Mouse (Mus musculus) lung, postnatal 0 days (tissue): ENCODE measurements at regions not wholly inside any gene's neighbourhood (a gene's known extent, or its start where the extent isn't known, plus 50 kb on each side); places are given as distances from the start of the nearest gene placed in this dataset.

Experiments
- ATAC-seq: fragments of 200-750 bp; cut with Nextera tagmentation; 2 replicates; pipeline ENCODE4 v1.8.0; 2017; ENCODE audit warnings: moderate library complexity
- DNase-seq: peaks from one replicate; pipeline ENCODE4 v3.0.0-alpha.2; 2016; ENCODE audit warnings: low spot score
- H3K27ac ChIP-seq: fragments of 300-500 bp; sonication (generic); 2 replicates; pipeline ENCODE4 v1.5.1; 2014; ENCODE audit warnings: antibody characterized with exemption, mild to moderate bottlenecking, low read length, mixed read lengths
- H3K27me3 ChIP-seq: fragments of 300-500 bp; sonication (generic); replicated peaks from 2 replicates; pipeline ENCODE4 v1.6.1; 2014; ENCODE audit warnings: low read length, mixed read lengths; ENCODE audit not compliant: insufficient read depth
- H3K36me3 ChIP-seq: fragments of 300-500 bp; sonication (generic); 2 replicates; pipeline ENCODE4 v1.6.1; 2014; ENCODE audit warnings: low read length, mixed read lengths; ENCODE audit not compliant: insufficient read depth
- H3K4me1 ChIP-seq: fragments of 300-500 bp; sonication (generic); 2 replicates; pipeline ENCODE4 v1.6.1; 2014; ENCODE audit warnings: antibody characterized with exemption, low read depth, low read length, mixed read lengths; ENCODE audit not compliant: insufficient read depth
- H3K4me2 ChIP-seq: fragments of 300-500 bp; sonication (generic); replicated peaks from 2 replicates; pipeline ENCODE4 v1.6.1; 2014; ENCODE audit warnings: low read depth, mild to moderate bottlenecking, low read length, moderate library complexity, mixed read lengths
- H3K4me3 ChIP-seq: fragments of 300-500 bp; sonication (generic); 2 replicates; pipeline ENCODE4 v1.5.1; 2014; ENCODE audit warnings: low read depth, low read length
- H3K9ac ChIP-seq: fragments of 300-500 bp; sonication (generic); replicated peaks from 2 replicates; pipeline ENCODE4 v1.6.1; 2014; ENCODE audit warnings: low read depth, mild to moderate bottlenecking
- H3K9me3 ChIP-seq: fragments of 300-500 bp; sonication (generic); 2 replicates; pipeline ENCODE4 v1.6.1; 2016; ENCODE audit warnings: low read length, mixed read lengths
- CTCF ChIP-seq: IDR thresholded peaks from 2 replicates; pipeline ENCODE4 v1.5.1; 2016; ENCODE audit warnings: antibody characterized with exemption, mild to moderate bottlenecking
- EP300 ChIP-seq: IDR thresholded peaks from 2 replicates; pipeline ENCODE4 v1.6.1; 2016; ENCODE audit warnings: antibody characterized with exemption, mild to moderate bottlenecking, control low read depth
- whole genome bisulfite sequencing: fragments of 180-500 bp; shearing (Covaris S2); extraction: QIAGEN DNeasy Blood & Tissue Kit; methylation state at CpG from one replicate; pipeline ENCODE4 v1.1.7; 2014; 5-methylcytosine and 5-hydroxymethylcytosine counted together

GRCm38 (mm10) chr15:72264619-72265018 lies 1569.7 kb upstream of the Gm6569 start:
- Histone ChIP-seq H3K4me1 (no peaks in the 10 kb centered on the region), H3K4me3 (no peak overlapping the region), H3K27ac (no peak overlapping the region), H3K9me3 (no peaks in the 10 kb centered on the region), H3K36me3 (no peaks in the 10 kb centered on the region), H3K4me2 (no peak overlapping the region), H3K9ac (no peak overlapping the region), H3K27me3 (no peaks in the 10 kb centered on the region)
- no peak for ATAC-seq
- DNase-seq = no peak
- no peak for TF ChIP-seq CTCF
- 75% methylated on average over 3 of the region's 3 CpGs for WGBS

DNA sequence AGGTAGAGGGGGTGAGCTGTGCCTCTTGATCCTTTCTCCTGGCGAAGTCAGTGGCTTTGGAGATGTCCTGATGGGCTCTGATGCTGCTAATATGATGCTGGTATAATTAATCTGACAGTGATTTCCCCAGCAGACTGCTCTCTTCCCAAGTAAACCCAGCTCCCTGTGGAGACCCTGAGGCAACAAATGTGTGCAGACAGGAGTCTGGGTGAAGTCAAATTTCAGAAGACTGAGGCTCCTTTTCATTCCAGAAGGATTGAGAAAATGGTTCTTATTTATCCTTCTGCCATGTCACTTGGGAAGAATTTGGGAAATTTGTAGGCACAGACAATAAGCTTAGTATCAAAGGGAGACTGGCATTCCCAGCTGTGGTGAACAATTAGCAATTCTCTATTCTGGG lies 1550.5 kb upstream of the Gm6569 start:
- no peaks in the 10 kb centered on the region for H3K27me3 ChIP-seq
- H3K27ac ChIP-seq = no peak overlapping the region
- WGBS = 27% methylated on average over 1 of the region's 1 CpGs
- H3K9me3 ChIP-seq = no peaks in the 10 kb centered on the region
- DNase-seq (no peak), ATAC-seq (no peak)
- no peaks in the 10 kb centered on the region for H3K4me1 ChIP-seq
- no peak overlapping the region for H3K4me3 ChIP-seq
- TF ChIP-seq EP300 (no peak), CTCF (no peak)
- H3K9ac ChIP-seq = no peak overlapping the region
- H3K4me2 ChIP-seq = no peak overlapping the region
- no peaks in the 10 kb centered on the region for H3K36me3 ChIP-seq

DNA sequence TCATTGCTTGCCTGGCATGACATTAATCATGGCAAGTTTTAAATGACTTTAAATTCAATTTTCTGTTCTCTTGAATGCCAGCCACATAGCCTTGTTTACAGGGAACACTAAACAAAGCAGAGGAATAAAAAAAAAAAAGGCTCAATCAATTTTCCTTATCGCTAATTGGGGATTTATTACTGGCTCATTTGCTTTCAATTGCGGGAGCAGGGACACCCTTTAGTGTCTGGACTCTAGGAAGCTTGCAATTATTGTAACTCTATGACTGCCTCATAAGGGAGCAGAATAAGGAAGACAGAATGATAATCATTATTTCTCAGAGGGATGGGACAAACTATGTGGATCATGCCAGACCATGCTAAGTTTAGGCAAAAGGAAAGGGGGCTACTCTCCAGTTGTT lies 1537.7 kb upstream of the Gm6569 start:
- no peak for ATAC-seq
- Histone ChIP-seq H3K9me3 (no peaks in the 10 kb centered on the region), H3K36me3 (no peaks in the 10 kb centered on the region), H3K27me3 (no peaks in the 10 kb centered on the region), H3K4me1 (no peaks in the 10 kb centered on the region), H3K9ac (no peak overlapping the region), H3K4me3 (no peak overlapping the region), H3K27ac (no peak overlapping the region), H3K4me2 (no peak overlapping the region)
- WGBS = 86% methylated on average over 2 of the region's 2 CpGs
- no peak for DNase-seq
- TF ChIP-seq EP300 = no peak

GRCm38 (mm10) chr15:72312417-72312816 lies 1521.9 kb upstream of the Gm6569 start:
- Histone ChIP-seq H3K27me3 (no peaks in the 10 kb centered on the region), H3K4me3 (no peak overlapping the region), H3K27ac (no peak overlapping the region), H3K4me2 (no peak overlapping the region), H3K9ac (no peak overlapping the region), H3K36me3 (no peaks in the 10 kb centered on the region), H3K4me1 (no peaks in the 10 kb centered on the region), H3K9me3 (no peaks in the 10 kb centered on the region)
- TF ChIP-seq CTCF (no peak), EP300 (no peak)
- ATAC-seq = no peak
- 65% methylated on average over 5 of the region's 5 CpGs for WGBS
- no peak for DNase-seq

- H3K4me3 ChIP-seq = no peak overlapping the region
- H3K9me3 ChIP-seq = no peaks in the 10 kb centered on the region
- no peaks in the 10 kb centered on the region for H3K36me3 ChIP-seq
- ATAC-seq (no peak), DNase-seq (no peak)
- H3K4me2 ChIP-seq = no peak overlapping the region
- H3K4me1 ChIP-seq = no peaks in the 10 kb centered on the region
- 84% methylated on average over 5 of the region's 5 CpGs for WGBS
- no peaks in the 10 kb centered on the region for H3K27me3 ChIP-seq
- H3K9ac ChIP-seq = no peak overlapping the region
- TF ChIP-seq EP300 = no peak
- no peak for TF ChIP-seq CTCF
- no peak overlapping the region for H3K27ac ChIP-seq
Measured at GRCm38 (mm10) chr15:72321528-72321927, 1512.8 kb upstream of the Gm6569 start.

DNA sequence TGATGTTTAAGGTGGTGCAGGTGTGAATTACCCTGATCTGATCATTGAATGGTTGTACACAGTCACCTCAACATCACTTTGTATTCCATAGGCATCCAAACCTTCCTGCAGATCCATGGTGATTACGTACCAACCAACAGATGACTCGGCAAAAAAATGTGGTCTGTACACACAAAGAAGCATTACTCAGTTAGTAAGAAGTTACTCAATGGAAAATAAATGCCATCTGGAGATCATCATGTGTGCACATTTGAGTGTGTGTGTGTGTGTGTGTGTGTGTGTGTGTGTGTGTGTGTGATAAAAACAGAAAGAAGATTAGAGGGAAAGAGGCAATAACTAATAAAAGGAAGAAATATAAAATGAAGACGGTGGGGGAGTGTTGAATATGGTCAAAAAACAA lies 1512.2 kb upstream of the Gm6569 start:
- H3K27me3 ChIP-seq = no peaks in the 10 kb centered on the region
- no peak for ATAC-seq
- no peaks in the 10 kb centered on the region for H3K4me1 ChIP-seq
- no peak overlapping the region for H3K4me3 ChIP-seq
- DNase-seq = no peak
- H3K9me3 ChIP-seq = no peaks in the 10 kb centered on the region
- no peak overlapping the region for H3K4me2 ChIP-seq
- no peak overlapping the region for H3K27ac ChIP-seq
- H3K36me3 ChIP-seq = no peaks in the 10 kb centered on the region
- TF ChIP-seq EP300 = no peak
- TF ChIP-seq CTCF = no peak
- no peak overlapping the region for H3K9ac ChIP-seq
- 82% methylated on average over 3 of the region's 3 CpGs for WGBS

GRCm38 (mm10) chr15:72323158-72323557 lies 1511.2 kb upstream of the Gm6569 start:
- no peaks in the 10 kb centered on the region for H3K4me1 ChIP-seq

More at GRCm38 (mm10) chr15:72323158-72323557, 1511.2 kb upstream of the Gm6569 start:
- DNase-seq (no peak), ATAC-seq (no peak)
- Histone ChIP-seq H3K27me3 (no peaks in the 10 kb centered on the region), H3K36me3 (no peaks in the 10 kb centered on the region), H3K9me3 (no peaks in the 10 kb centered on the region), H3K9ac (no peak overlapping the region), H3K4me2 (no peak overlapping the region), H3K27ac (no peak overlapping the region), H3K4me3 (no peak overlapping the region)
- TF ChIP-seq EP300 = no peak
- TF ChIP-seq CTCF = no peak
- WGBS = 83% methylated on average over 7 of the region's 7 CpGs
